Comparison of ENCODE assay signal across 16 mouse cellular contexts in the genomic region with DNA sequence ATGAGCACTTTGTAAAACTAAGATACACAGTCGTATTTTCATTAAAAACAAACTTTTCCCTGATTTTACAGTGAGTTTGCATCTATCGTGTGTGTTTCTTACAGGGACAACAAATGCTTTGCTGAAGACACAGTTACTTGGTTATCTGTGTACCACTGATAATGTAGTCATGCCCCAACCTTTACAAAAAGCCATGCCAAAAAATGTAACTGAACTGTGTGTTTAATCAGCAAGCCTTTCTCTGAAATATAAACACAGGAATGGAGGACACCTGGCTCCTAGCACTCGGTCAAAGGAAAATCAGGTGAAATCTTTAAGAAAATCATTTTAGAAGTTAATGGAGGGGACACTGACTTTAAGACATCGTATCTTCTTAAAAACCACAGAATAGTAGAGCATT. TPM values are rescaled to one million over a fixed set of nuclear protein-coding genes. Genes with fewer than 3 reads are reported as not detected.
DNase-seq lines count a peak whose midpoint lies in the region; ATAC-seq and TF ChIP-seq lines count a peak whose summit lies in the region.
"Had no signal": no experiment of that assay in that cellular context is flagged by ENCODE, and none has a peak within 500 bp of the region (broad histone marks: within the 10 kb centered on the region; RNA-seq: fewer than 3 reads in every experiment).

No protein-coding gene starts in this region.

- no peak overlapping the region for H3K27ac ChIP-seq in midbrain, embryonic 11.5 days (ENCODE audit: low read depth, low read length)
- H3K27ac ChIP-seq in midbrain, embryonic 15.5 days, result no peak overlapping the region
- H3K27ac ChIP-seq: embryonic facial prominence, embryonic 10.5 days; embryonic facial prominence, embryonic 12.5 days; forebrain, embryonic 13.5 days; forebrain, embryonic 15.5 days had no signal

- no peak for TF ChIP-seq CTCF in lung, adult 2 months (IDR thresholded peaks at IDR 0.05; ENCODE audit: insufficient read depth, low read length)

- H3K9ac ChIP-seq in midbrain, embryonic 11.5 days (ENCODE audit: low read length), result no peak overlapping the region
- no peak overlapping the region for H3K9ac ChIP-seq in midbrain, embryonic 15.5 days
- H3K9ac ChIP-seq: embryonic facial prominence, embryonic 12.5 days; forebrain, embryonic 13.5 days; forebrain, embryonic 15.5 days; forebrain, postnatal 0 days had no signal

- WGBS in midbrain, embryonic 11.5 days, result 89% methylated on average over 4 of the region's 4 CpGs
- WGBS in midbrain, embryonic 15.5 days, result 86% methylated on average over 4 of the region's 4 CpGs
- WGBS in lung, adult 2 months, result 75% methylated on average over 4 of the region's 4 CpGs

- no peak overlapping the region for H3K4me3 ChIP-seq in midbrain, embryonic 11.5 days (ENCODE audit: low read depth, low read length)
- H3K4me3 ChIP-seq in midbrain, embryonic 15.5 days, result no peak overlapping the region
- H3K4me3 ChIP-seq in lung, adult 2 months (replicated peaks; ENCODE audit: extremely low read depth, low read depth, low read length), result no peak overlapping the region
- H3K4me3 ChIP-seq: embryonic facial prominence, embryonic 10.5 days; embryonic facial prominence, embryonic 12.5 days; forebrain, embryonic 13.5 days; forebrain, embryonic 15.5 days had no signal

- H3K4me2 ChIP-seq in midbrain, embryonic 11.5 days, result no peak overlapping the region
- H3K4me2 ChIP-seq in midbrain, embryonic 15.5 days, result no peak overlapping the region
- H3K4me2 ChIP-seq: embryonic facial prominence, embryonic 12.5 days; forebrain, embryonic 13.5 days; forebrain, embryonic 15.5 days had no signal

- no peak for TF ChIP-seq POLR2A in lung, adult 2 months (IDR thresholded peaks at IDR 0.05; ENCODE audit: borderline replicate concordance, extremely low read depth, low read depth, low read length)

- no peaks in the 10 kb centered on the region for H3K36me3 ChIP-seq in midbrain, embryonic 11.5 days (ENCODE audit: control insufficient read depth, insufficient read depth, low read length)
- H3K36me3 ChIP-seq in midbrain, embryonic 15.5 days (replicated peaks), result no peaks in the 10 kb centered on the region
- H3K36me3 ChIP-seq: embryonic facial prominence, embryonic 10.5 days; embryonic facial prominence, embryonic 12.5 days; forebrain, embryonic 15.5 days had no signal

- DNase-seq in midbrain, embryonic 11.5 days (ENCODE audit: low spot score, missing footprints), result peak; percentile 21
- no peak for DNase-seq in left cerebral cortex, adult 18-20 months (ENCODE audit: low spot score in 2 of 2)
- no peak for DNase-seq in lung, adult 2 months
- DNase-seq: adrenal gland, adult 2 months; adrenal gland, postnatal 10 days; adrenal gland, postnatal 25 days had no signal

- H3K4me1 ChIP-seq in midbrain, embryonic 11.5 days (ENCODE audit: control insufficient read depth, insufficient read depth, low read length), result no peaks in the 10 kb centered on the region
- H3K4me1 ChIP-seq in midbrain, embryonic 15.5 days, result no peaks in the 10 kb centered on the region
- H3K4me1 ChIP-seq in lung, adult 2 months (ENCODE audit: control insufficient read depth, insufficient read depth, low read length), result no peaks in the 10 kb centered on the region
- H3K4me1 ChIP-seq: embryonic facial prominence, embryonic 10.5 days; embryonic facial prominence, embryonic 12.5 days; forebrain, embryonic 13.5 days; forebrain, embryonic 15.5 days had no signal

- no peak for ATAC-seq in midbrain, embryonic 11.5 days (ENCODE audit: low FRiP score)
- no peak for ATAC-seq in midbrain, embryonic 15.5 days (replicated peaks)
- 0 out of 2 replicates have a peak, but pooled peaks have one; percentile 42 for ATAC-seq in common myeloid progenitor, adult 5-6 weeks (replicated peaks; ENCODE audit: low read depth, poor library complexity, severe bottlenecking)
- peak; percentile 76 for ATAC-seq in megakaryocyte-erythroid progenitor cell, adult 5-6 weeks (replicated peaks; ENCODE audit: low FRiP score, low TSS enrichment, poor library complexity, severe bottlenecking)
- ATAC-seq in activated CD4-positive, CD25-positive, alpha-beta regulatory T cell, adult 4 months, result no peak
- ATAC-seq: forebrain, embryonic 13.5 days; forebrain, embryonic 15.5 days; Patski had no signal

- H3K9me3 ChIP-seq in midbrain, embryonic 11.5 days (ENCODE audit: control insufficient read depth, low read length), result no peaks in the 10 kb centered on the region
- H3K9me3 ChIP-seq in midbrain, embryonic 15.5 days, result no peaks in the 10 kb centered on the region
- H3K9me3 ChIP-seq: embryonic facial prominence, embryonic 10.5 days; embryonic facial prominence, embryonic 12.5 days; forebrain, embryonic 13.5 days; forebrain, embryonic 15.5 days had no signal

- H3K27me3 ChIP-seq in midbrain, embryonic 11.5 days (ENCODE audit: control insufficient read depth, insufficient read depth, low read length), result no peaks in the 10 kb centered on the region
- H3K27me3 ChIP-seq in midbrain, embryonic 15.5 days (replicated peaks), result no peaks in the 10 kb centered on the region
- H3K27me3 ChIP-seq: embryonic facial prominence, embryonic 12.5 days; forebrain, embryonic 13.5 days; forebrain, embryonic 15.5 days had no signal

RNA-seq across cellular contexts. Expression of a gene that starts 43.8 kb away (rescaled TPM):
- polyA plus RNA-seq in midbrain, embryonic 11.5 days (2014; fragmentation: Nextera tagmentation; extraction: Ambion mirVana), result 39.4 and 44.2 TPM in 2 replicates
- polyA plus RNA-seq in midbrain, embryonic 15.5 days (2015; fragmentation: Nextera tagmentation; extraction: Ambion mirVana), result 13.6 and 14.1 TPM in 2 replicates
- total RNA-seq in common myeloid progenitor, adult 5-6 weeks (2017), result 32.9 and 40.2 TPM in 2 replicates
- 27.9 and 35.0 TPM in 2 replicates for total RNA-seq in megakaryocyte-erythroid progenitor cell, adult 5-6 weeks (2014; fragmentation: Nextera tagmentation)
- 57.6 and 66.1 TPM in 2 replicates for total RNA-seq in megakaryocyte-erythroid progenitor cell, adult 5-6 weeks (2017)
- total RNA-seq in left cerebral cortex, adult 18-20 months (2021), result 10 to 100 TPM; 29.8 to 33.1 TPM
- 52.6 and 60.7 TPM in 2 replicates for polyA plus RNA-seq in lung, adult 2 months (2012; rRNA removed)
- polyA plus RNA-seq in activated CD4-positive, CD25-positive, alpha-beta regulatory T cell, adult 4 months (2017; shearing (Covaris generic)), result 1 to 10 TPM; 3.4 to 5.3 TPM

Comparison
In these comparisons a context has a peak if more than half of its experiments do, and no peak if none do; other contexts are left out.
1. ATAC-seq: peak in common myeloid progenitor, adult 5-6 weeks (single experiment) and megakaryocyte-erythroid progenitor cell, adult 5-6 weeks (single experiment); none in midbrain, embryonic 11.5 days (single experiment), midbrain, embryonic 15.5 days (single experiment) and activated CD4-positive, CD25-positive, alpha-beta regulatory T cell, adult 4 months (single experiment).